Mouse (Mus musculus) CD8-positive naive resting alpha-beta T cell, adult 2 months (primary cell): ENCODE data around the gene Adgrf1.

Experiments
- DNase-seq, 2 experiments: peaks; one replicate each; pipeline ENCODE4 v3.0.0; 2022; ENCODE audit warnings: low read depth in 2 of 2, low spot score in 2 of 2

Gene Adgrf1

DNA sequence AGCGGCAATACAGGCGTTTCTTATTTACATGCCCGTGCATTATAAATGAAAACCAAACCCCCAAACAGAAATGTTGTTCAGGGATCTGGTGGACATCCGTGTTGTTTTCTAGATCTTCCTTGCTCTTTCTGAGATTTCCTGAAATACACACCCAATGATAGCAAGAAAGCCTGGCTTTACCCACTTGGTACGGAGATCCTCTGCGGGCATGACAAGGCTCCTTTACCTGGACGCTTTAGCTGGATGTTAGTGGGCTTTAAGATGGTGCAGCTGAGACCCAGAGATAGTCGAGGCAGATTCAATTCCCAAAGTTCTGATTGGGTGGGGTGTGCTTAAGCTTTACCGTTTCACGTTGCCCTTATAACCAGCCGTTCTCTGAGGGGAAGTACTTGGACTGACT, 90.9 kb downstream of the Adgrf1 start:
- DNase-seq, result no peak

DNA sequence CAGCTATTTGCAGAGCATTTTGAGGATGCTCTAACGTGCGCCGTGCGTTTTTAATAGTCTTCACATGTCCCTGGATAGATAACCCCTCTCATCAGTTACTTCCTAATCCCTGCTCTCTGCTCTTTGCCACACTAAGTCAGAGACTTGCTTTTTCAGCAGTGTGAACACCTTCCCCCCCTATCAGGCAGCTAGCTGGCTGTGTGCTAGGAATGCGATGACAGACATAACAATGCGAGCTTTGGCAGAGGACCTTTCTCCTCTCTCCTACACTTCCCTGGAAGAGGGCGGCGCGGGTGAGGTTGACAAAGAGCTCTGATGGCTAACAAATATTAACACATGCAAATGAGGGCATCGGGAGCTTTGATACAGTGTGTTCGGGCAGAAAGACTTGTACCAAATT, 92.2 kb downstream of the Adgrf1 start:
- DNase-seq, result no peak

DNA sequence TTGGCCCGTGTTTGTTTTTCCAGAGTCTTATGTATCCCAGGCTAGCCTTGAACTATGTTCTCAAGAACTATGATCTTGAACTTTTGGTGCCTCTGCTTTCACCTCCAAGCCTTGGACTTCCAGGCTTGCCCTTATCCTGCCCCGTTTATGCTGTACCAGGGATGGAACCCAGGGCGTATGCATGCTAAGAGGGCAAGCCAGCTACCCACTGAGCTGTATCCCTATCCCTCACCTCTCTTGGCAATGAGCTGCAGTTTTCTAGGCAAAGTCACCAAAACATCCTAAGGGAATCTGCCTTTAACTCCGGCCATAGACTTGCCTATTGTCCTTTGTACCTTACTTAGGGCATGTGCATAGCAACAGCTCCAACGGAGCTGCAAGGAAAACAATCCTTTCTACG, 92.8 kb downstream of the Adgrf1 start:
- DNase-seq, result no peak

DNA sequence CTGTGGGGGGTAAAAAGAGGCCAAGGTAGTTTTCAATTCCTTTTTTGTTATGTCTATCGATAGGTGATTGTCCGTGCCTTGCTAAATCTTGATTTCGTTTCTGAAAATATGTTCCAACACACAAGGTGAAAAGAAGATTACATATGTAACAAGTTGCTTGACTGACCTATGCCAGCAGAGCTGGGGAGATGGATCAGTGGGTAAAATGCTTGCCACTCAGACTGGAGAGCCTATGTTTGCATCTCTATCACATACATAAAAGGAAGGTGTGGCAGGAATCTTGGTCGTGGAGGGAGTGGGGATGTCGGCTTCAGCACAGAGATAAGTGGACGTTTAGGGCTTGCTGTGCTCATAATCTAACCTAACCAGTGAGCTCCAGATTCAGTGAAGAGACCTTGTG, 93.8 kb downstream of the Adgrf1 start:
- DNase-seq, result no peak

DNA sequence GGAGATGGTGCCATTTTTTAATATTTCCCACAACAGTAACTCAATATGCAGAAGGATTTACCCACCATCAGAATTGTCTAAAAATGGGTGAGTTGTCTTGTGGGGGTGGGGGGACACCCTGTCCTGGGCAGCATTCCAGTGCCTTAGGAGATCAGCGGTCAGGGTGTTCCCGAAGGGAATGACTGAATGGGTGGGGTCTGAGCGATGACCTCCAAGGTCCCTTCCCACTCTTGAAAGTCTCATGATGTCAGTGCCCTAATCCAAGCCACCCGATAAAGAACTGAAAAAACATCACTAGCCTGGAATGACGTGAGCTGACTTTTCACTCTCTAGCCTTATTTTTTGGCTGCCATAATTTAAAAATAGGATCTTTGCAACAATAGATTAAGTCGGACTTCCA, 95.2 kb downstream of the Adgrf1 start:
- DNase-seq, result no peak

DNA sequence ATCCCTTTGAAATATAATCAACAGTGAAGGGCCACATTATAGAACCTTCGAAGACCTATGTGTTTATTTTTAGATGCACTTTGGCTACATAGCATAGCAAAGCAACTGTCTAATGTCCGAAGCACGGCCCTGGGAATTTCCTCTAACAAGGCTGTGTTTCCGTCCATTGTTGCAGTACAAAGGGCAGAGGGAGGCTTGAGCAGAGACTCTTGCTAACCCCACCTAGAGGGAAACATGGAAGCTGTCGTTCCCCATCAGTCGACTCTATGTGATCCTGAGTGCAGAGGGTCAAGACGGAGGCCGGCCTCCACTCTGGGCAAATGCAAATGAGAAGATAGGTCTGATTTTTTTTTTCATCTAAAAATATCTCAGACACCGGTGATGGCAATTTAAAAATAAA, 96.4 kb downstream of the Adgrf1 start:
- DNase-seq, result no peak

DNA sequence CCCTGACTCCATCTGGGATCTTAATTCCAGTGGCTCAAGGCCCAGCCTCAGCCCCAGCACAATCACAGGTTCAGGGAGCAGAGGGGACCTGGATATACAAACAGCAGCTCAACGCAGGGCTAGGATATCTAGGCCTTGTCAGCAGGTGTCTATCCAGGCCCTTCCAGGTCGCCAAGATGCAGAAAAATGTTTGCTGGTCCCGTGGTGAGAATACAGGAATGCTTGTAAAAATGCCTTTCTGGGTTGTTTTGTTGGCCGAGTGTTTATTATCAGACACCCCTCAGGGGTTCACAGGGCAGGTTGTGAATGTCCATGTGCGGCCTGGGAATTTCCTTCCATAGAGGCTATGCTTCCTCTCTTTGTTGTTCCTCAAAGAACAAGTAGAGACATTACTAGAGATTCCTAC, 98.0 kb downstream of the Adgrf1 start:
- no peak for DNase-seq

DNA sequence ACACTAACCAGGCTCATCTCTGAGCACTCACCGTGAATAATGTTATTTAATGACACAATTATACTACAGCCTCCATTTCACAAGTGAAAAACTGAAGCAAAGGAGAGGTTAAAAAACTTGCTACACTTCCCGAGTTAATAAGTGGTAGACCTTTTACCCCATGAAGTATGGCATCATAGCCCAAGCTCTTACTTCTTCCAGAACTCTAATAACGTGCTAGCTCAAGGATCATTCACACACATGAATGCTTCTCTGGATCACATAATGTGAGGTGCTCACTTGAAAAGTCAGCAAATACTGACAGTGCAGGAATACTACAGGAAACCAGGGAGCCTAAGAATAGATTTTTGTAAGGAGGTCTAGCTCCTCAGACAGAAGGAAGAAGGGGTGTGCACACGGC, 102.5 kb downstream of the Adgrf1 start:
- no peak for DNase-seq

DNA sequence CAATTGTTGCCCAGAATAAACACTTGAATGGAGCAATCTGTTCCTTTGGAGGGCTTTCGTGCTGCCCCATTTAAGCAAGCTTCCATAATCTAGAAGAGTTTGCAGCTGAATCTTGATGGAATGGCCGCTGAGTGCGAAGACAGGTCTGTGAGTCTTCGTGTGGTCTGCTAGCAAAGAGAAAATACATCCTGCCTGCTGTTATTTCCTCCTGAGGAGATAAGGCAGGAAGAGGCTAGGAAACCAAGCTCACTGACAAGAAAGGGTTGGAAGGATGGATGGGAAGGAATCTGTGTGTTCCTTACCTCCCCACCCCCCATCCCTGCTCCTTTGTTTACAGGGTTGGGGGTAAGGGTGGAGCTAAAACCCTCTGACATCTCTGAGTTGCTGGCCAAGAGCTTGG, 103.9 kb downstream of the Adgrf1 start:
- DNase-seq, result no peak
